Mouse (Mus musculus): ENCODE measurements at regions not wholly inside any gene's neighbourhood (a gene's known extent, or its start where the extent isn't known, plus 50 kb on each side); places are given as distances from the start of the nearest gene placed in this dataset.

DNA sequence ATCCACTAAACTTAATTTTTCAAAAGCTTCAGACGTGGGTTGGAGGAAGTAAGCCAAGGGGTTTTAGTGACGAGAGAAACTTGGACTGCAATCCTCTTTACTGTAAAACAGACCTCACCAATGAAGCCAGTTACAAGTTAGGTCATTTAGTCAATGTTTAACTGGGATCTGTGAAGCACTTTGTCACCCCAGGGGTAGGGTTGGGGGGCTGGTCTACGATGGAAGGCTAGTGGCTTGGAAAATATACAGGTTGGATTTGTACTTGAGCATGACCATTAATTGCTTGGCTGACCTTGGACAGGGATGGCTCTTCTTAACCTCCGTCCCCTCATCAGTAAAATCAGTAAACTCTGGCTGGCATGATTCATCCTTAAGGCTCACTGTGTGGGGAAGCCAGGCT is 142.2 kb downstream of the Pax1 start:
- Histone ChIP-seq H3K36me3 (ENCODE audit: control insufficient read depth, insufficient read depth, low read length) (no peaks in the 10 kb centered on the region), H3K4me3 (ENCODE audit: insufficient read depth, low read depth, low read length) (no peak overlapping the region), H3K27me3 (ENCODE audit: control insufficient read depth, insufficient read depth, low read length) (no peaks in the 10 kb centered on the region), H3K27ac (replicated peaks; ENCODE audit: insufficient read depth, low read depth, low read length) (no peak overlapping the region), H3K9ac (ENCODE audit: low read depth, low read length) (no peak overlapping the region), H3K79me2 (ENCODE audit: control insufficient read depth, insufficient read depth, low read length) (no peaks in the 10 kb centered on the region), H3K4me1 (ENCODE audit: control insufficient read depth, insufficient read depth, low read length) (no peaks in the 10 kb centered on the region)
- 35% methylated on average over 4 of the region's 4 CpGs for WGBS
- DNase-seq (ENCODE audit: extremely low read depth, low read depth, low spot score): no peak
- TF ChIP-seq CTCF (IDR thresholded peaks at IDR 0.05; ENCODE audit: low read depth, low read length): no peak
- TF ChIP-seq POLR2A (IDR thresholded peaks at IDR 0.05; ENCODE audit: extremely low read depth, insufficient read depth, low read length): no peak

GRCm38 (mm10) chr2:147498731-147499130 is 137.0 kb downstream of the Pax1 start:
- TF ChIP-seq CTCF (IDR thresholded peaks at IDR 0.05; ENCODE audit: low read depth, low read length) (no peak), POLR2A (IDR thresholded peaks at IDR 0.05; ENCODE audit: extremely low read depth, insufficient read depth, low read length) (no peak)
- Histone ChIP-seq H3K4me1 (ENCODE audit: control insufficient read depth, insufficient read depth, low read length) (no peaks in the 10 kb centered on the region), H3K27ac (replicated peaks; ENCODE audit: insufficient read depth, low read depth, low read length) (no peak overlapping the region), H3K27me3 (ENCODE audit: control insufficient read depth, insufficient read depth, low read length) (no peaks in the 10 kb centered on the region; the same call in 1 of the 2 replicates), H3K4me3 (ENCODE audit: insufficient read depth, low read depth, low read length) (no peak overlapping the region), H3K9ac (ENCODE audit: low read depth, low read length) (no peak overlapping the region), H3K36me3 (ENCODE audit: control insufficient read depth, insufficient read depth, low read length) (no peaks in the 10 kb centered on the region), H3K79me2 (ENCODE audit: control insufficient read depth, insufficient read depth, low read length) (no peaks in the 10 kb centered on the region)
- 88% methylated on average over 1 of the region's 1 CpGs for WGBS
- DNase-seq (ENCODE audit: extremely low read depth, low read depth, low spot score): no peak

DNA sequence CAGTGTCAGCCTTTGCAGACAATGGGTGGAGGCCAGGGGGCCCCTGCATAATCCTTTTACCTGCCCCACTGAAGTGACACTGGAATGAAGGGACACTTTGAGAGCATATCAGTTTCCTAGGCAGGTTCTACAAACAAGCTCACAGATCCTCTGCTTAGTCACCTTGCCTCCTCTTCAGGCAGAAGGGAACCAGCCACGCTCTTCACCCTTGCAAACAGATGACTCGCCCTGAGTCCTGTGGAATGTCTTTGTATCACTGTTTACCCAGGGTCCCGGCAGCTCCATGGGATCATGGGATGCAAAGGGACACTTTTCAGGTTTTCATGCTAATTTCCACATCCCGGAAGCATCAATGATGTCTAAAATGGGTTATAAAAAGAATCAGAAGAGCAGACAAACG is 94.2 kb downstream of the Pax1 start:
- Histone ChIP-seq H3K36me3 (ENCODE audit: control insufficient read depth, insufficient read depth, low read length) (no peaks in the 10 kb centered on the region), H3K9ac (ENCODE audit: low read depth, low read length) (no peak overlapping the region), H3K27ac (replicated peaks; ENCODE audit: insufficient read depth, low read depth, low read length) (no peak overlapping the region), H3K27me3 (ENCODE audit: control insufficient read depth, insufficient read depth, low read length) (peaks cover 2% of the 10 kb centered on the region; the same call in 1 of the 2 replicates), H3K79me2 (ENCODE audit: control insufficient read depth, insufficient read depth, low read length) (no peaks in the 10 kb centered on the region), H3K4me3 (ENCODE audit: insufficient read depth, low read depth, low read length) (no peak overlapping the region), H3K4me1 (ENCODE audit: control insufficient read depth, insufficient read depth, low read length) (no peaks in the 10 kb centered on the region)
- TF ChIP-seq POLR2A (IDR thresholded peaks at IDR 0.05; ENCODE audit: extremely low read depth, insufficient read depth, low read length): no peak
- no peak for TF ChIP-seq CTCF (IDR thresholded peaks at IDR 0.05; ENCODE audit: low read depth, low read length)
- WGBS: 23% methylated on average over 5 of the region's 5 CpGs
- DNase-seq (ENCODE audit: extremely low read depth, low read depth, low spot score): no peak

DNA sequence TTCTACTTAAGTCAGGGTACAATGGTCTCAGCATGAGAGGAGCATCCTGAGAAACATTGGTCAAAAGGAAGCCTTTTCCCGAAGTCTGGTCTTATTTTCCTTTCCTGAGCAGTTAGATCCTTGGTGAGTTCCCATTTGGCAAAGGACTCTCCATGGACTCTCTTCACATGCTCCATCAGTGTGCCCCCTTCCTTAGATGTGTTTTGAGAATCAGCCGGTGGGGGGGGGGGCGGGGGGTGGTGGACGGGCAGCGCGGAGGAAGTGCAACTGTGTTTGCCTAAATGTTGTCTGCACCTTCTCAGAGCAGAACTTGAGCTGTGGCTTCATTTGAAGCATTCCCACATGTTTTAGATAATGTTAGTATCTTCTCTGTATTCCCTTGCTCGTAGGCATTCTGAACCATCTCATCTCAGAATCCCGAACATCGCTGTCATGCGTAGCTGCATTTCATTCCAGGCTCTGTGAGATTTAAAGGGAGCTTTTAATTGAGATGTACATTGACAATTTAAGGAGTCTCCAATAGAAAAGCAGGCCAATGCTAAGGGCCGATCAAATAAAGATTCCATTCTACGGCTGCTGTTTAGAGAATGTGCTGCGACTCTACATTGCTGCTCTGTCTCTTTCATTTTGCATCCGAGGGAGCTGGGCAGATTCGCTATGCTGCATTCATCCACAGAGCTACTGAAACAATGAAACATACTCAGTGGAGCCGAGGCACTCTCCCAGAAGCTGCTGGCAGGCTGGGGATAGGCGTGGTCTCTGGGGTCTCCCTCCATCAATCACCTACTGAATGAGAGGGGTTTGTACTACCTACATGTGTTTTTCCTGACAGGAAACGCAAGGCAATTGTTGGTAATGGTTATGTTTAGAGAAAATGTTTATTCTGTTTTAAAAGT is 92.9 kb downstream of the Pax1 start:
- Histone ChIP-seq H3K4me1 (ENCODE audit: control insufficient read depth, insufficient read depth, low read length) (no peaks in the 10 kb centered on the region), H3K4me3 (ENCODE audit: insufficient read depth, low read depth, low read length) (no peak overlapping the region), H3K79me2 (ENCODE audit: control insufficient read depth, insufficient read depth, low read length) (no peaks in the 10 kb centered on the region), H3K36me3 (ENCODE audit: control insufficient read depth, insufficient read depth, low read length) (no peaks in the 10 kb centered on the region), H3K27ac (replicated peaks; ENCODE audit: insufficient read depth, low read depth, low read length) (no peak overlapping the region), H3K27me3 (ENCODE audit: control insufficient read depth, insufficient read depth, low read length) (peaks cover 2% of the 10 kb centered on the region; the same call in 1 of the 2 replicates), H3K9ac (ENCODE audit: low read depth, low read length) (no peak overlapping the region)
- DNase-seq (ENCODE audit: extremely low read depth, low read depth, low spot score): no peak
- no peak for TF ChIP-seq CTCF (IDR thresholded peaks at IDR 0.05; ENCODE audit: low read depth, low read length)
- no peak for TF ChIP-seq POLR2A (IDR thresholded peaks at IDR 0.05; ENCODE audit: extremely low read depth, insufficient read depth, low read length)
- WGBS: 67% methylated on average over 18 of the region's 18 CpGs

Measured in liver, adult 2 months (tissue).